Mouse (Mus musculus): Measurements from ENCODE around the gene Cx3cr1. TPM values are rescaled to one million over a fixed set of nuclear protein-coding genes. Genes with fewer than 3 reads are reported as not detected.

The Cx3cr1 gene
- total RNA-seq, 2 experiments from 2014 or later: 5.5 to 5.6 TPM

DNA sequence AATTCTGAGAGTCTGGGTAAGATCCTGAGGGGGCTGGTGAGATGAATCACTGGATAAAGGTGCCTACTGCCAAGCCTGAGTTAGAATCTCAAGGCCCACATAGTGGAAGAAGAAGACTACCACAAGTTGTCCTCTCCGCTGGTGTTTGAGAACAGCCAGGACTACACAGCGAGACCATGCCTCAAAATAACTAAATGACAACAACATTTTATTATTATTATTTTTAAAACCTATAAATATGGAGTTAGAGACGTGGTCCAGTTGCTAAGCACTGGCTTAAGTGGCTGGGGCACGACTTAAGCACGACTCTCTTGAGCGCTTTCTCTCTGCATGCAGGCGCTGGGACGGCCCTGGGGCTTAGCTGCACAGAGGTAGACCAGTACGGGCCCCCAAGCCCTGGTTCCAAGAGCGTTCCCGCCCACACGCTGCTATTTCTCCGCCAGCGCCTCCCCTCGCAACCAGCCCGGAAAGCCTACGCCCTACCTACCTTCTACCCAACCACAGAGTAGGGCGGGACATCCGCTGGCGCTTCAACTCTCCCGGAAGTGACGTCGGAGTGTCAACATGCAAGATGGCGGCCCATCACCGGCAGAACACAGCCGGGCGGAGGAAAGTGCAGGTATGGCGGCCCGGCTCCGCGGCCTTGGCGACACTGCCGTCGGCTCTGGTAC is 175.2 kb downstream of the Cx3cr1 start, which contains the start of gene Wdr48:
Gene Wdr48, plus strand, starts transcription at position 540 of the 671 bp plus-strand sequence.
- DNase-seq (ENCODE audit: low spot score in 2 of 2): peak; percentile 88 to 97

DNA sequence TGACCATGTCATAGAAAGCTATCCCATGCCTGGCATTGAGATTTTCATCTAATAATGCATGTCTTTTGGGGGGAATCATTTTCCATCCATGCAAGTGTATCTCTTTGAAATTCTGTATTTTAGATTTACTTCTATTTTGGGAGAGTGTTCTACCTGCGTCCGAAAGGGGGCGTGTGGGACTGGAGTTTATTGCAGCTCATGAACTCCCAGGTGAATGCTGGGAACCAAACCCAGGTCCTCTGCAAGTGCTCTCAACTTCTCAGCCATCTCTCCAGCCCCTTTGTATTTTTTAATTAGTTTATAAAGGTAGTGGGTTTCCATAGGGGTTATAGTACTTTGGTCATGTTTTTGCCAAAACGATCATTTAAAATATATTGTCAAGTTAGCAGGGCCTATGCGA is 175.8 kb downstream of the Cx3cr1 start:
- no peak for DNase-seq (ENCODE audit: low spot score in 2 of 2)

DNA sequence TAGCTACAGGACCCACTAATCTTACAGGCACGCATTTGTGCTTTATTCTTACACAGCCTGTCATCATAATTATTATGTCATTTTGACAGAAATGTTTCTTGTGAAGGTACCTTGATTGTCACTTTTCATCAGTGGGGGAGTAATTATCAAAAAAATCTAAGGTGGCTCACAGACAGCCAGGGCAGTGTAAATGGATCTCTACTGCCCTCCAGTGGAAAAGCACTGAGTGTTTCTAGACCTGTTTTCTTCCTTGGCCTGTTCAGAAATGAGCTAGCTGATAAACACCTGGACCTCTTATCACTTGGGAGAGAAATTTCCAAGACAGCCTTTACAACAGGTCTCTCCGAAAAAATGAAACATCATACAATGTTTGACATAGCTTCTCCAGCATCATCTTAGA is 179.0 kb downstream of the Cx3cr1 start:
- no peak for DNase-seq (ENCODE audit: low spot score in 2 of 2)

DNA sequence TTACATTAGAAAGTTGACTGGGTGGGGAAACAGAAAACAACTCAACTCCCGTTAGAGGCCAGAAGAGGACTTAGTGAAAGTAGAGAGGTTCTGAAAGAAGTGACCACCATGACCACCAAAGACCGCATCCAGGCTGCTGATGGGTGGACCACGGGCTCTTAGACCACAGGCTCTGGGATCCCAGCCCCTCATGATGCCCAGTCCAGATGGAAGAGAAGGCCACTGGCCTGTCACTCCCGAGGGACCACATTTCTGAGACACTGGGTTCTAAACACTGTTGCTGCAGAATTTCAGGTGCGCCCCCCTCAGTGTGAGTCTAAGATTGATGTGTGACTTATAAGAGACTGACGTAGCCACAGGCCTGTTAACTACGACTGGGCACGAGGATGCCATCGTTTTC is 180.2 kb downstream of the Cx3cr1 start:
- no peak for DNase-seq (ENCODE audit: low spot score in 2 of 2)

DNA sequence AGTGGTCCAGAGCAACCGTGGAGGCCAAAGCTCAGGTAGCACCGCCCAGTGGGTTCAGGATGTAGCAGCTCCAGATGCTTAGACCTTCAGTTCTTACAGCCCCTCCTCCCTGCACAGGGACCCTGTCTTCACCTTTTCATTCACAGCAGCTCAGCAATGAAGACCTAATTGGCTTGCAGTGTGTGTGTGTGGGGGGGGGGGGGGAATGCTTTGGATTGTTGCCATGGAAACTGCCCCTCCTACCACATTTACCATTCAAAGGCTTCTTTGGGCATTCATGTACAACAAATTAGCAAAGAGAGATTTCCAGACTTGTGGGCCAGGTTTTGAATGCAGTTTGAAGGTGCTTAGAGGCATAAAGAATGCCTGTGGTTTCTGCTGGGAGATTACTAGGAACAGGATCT is 180.8 kb downstream of the Cx3cr1 start:
- no peak for DNase-seq (ENCODE audit: low spot score in 2 of 2)

DNA sequence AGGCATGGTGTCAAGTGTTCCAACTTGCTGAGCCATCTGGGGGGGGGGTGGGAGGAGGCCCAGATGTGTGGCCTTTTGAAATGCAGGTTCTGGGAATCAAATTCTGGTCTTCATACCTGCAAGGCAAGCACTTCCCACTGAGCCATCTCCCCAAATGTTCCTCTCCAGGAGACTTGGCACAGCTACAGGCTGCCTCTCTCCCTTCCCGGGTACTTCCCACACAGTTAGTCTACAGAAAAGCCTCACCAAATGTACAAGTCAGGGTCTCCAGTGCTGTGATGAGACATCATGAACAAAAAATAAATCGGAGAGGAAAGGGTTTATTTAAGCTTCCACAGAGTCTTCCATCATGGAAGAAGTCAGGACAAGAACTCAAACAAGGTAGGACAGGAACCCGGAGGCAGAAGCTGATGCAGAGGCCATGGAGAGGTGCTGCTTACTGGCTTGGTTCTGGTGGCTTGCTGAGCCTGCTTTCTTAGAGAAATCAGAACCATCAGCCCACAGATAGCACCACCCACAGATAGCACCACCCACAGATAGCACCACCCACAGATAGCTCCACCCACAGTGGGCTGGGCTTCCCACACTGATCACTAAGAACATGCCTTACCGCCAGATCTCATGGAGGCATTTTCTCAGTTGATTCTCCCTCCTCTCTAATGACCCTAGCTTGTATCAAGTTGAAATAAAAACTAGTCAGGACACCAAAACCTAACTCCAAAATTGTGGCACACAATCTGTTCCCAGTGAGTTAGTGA is 182.4 kb downstream of the Cx3cr1 start:
- no peak for DNase-seq (ENCODE audit: low spot score in 2 of 2)

DNA sequence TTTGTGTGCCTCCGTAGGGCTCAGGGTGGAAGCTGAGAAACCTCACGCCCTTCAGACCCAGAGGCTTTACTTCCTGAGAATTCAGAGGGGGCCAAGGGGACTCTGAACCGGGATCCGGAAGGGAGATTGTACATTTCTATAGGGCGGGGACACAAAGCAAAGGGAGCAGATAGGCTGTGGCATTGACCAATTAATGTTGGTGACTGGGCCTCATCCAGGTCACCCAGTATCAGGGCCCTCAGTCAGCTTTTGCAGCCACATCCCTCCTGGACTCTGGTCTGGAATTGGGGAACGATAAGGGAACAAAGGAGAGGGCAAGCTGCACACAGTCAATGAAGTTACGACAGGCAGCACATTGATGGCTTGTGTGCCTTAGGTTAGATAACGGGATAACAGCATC is 215.5 kb downstream of the Cx3cr1 start:
- peak in 1 of 2 experiments; percentile 10 for DNase-seq (ENCODE audit: low spot score in 2 of 2)

DNA sequence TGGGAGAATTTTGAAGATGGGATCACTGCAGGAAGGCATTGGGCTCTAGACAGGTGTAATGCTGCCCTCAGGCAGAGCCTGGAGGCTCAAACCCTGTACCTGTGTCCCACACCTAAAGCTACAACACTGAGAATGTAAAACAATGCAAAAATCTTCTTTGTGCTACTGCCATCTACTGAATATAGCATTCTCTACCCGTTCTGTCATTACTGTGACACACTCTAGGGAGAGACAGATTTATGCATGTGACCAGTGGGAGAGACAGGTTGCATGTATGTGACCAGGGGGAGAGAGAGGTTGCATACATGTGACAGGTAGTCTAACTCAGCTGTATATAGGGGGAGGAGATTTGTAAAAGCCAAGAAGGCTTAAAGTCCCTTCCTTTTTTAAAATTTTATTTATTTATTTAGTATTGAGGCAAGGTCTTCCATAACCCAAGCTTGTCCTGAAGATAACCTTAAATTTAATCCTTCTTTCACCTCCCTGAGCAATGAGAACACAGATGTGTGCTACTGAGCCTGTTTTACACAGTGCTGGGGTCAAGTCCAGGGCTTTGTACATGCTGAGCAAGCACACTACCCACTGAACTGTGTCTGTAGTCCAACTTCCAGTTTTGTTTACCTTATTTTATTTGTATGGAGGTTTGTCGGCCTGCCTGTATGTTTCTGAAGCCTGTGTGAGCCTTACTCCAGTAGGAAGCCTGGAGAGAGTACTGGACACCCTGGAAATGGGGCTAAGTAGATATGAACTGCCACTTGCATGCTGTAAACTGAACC is 216.4 kb downstream of the Cx3cr1 start:
- no peak for DNase-seq (ENCODE audit: low spot score in 2 of 2)

DNA sequence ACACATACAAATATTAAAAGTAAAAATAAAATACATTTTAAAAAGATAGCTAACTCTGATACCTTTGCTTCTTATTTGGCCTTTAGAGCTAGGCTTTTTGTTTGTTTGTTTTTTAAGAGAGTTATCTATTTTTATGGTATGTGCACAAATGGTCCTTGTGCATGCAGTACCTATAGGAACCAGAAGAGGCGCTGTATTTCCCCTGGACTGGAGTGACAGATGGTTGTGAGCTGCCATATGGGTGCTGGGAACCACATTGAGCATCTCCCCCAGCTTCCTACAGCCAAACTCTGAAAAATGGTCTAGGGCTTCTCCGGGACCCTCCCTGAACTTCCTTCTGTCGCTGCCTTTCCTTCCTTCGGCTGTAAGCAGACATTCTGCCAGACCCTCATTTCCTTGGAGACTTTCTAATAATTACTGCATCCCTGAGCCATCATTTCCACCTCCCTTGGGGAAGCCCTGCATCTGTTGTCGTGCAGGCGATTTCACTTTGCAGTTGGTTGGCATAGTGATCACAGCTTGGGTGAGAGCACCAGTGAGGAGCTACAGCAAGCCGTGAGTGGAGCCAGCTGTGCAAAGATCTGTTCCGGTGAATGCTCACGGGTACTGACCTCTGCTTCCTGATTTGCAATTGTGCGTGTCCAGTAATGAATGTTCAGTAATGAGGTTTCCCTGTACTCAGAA is 217.2 kb downstream of the Cx3cr1 start:
- DNase-seq (ENCODE audit: low spot score in 2 of 2): no peak

Other genes with a start within 250 kb of the Cx3cr1 start
- gene Scn11a, start 244.4 kb downstream of the Cx3cr1 start, total RNA-seq (2021): under 1 TPM in 1 of 2 experiments, not detected in 1; 0.08 TPM
- gene Wdr48, start 175.0 kb downstream of the Cx3cr1 start, total RNA-seq (2021): 10 to 100 TPM; 28.4 to 30.0 TPM
- 10 to 100 TPM; 18.8 to 25.2 TPM for gene Gorasp1, start 132.3 kb downstream of the Cx3cr1 start, total RNA-seq (2021)
- gene Ttc21a, start 132.3 kb downstream of the Cx3cr1 start, total RNA-seq (2021): under 1 TPM; 0.15 to 0.34 TPM
- gene Csrnp1, start 85.2 kb downstream of the Cx3cr1 start, total RNA-seq (2021): 1 to 10 TPM; 4.5 to 5.4 TPM
- 100 to 1,000 TPM; 101 to 111 TPM for gene Xirp1, start 46.3 kb downstream of the Cx3cr1 start, total RNA-seq (2021)
- gene Ccr8, start 22.2 kb upstream of the Cx3cr1 start, total RNA-seq (2021): not detected
- gene Slc25a38, start 40.5 kb upstream of the Cx3cr1 start, total RNA-seq (2021): 10 to 100 TPM; 10.6 TPM
- 1,000 to 10,000 TPM in 1 of 2 experiments, 100 to 1,000 TPM in 1; 833 to 1,010 TPM for gene Rpsa, start 57.8 kb upstream of the Cx3cr1 start, total RNA-seq (2021)
- not detected for gene Mobp, start 79.8 kb upstream of the Cx3cr1 start, total RNA-seq (2021)
- gene Myrip, start 231.6 kb upstream of the Cx3cr1 start, total RNA-seq (2021): under 1 TPM; 0.26 to 0.39 TPM